Mouse (Mus musculus): ENCODE data around the gene Slc25a5. TPM values are rescaled to one million over a fixed set of nuclear protein-coding genes. Genes with fewer than 3 reads are reported as not detected.

Slc25a5 gene
- 1,068 and 1,241 TPM in 2 replicates for polyA plus RNA-seq (2016; fragmentation: Nextera tagmentation; extraction: Ambion mirVana)

DNA sequence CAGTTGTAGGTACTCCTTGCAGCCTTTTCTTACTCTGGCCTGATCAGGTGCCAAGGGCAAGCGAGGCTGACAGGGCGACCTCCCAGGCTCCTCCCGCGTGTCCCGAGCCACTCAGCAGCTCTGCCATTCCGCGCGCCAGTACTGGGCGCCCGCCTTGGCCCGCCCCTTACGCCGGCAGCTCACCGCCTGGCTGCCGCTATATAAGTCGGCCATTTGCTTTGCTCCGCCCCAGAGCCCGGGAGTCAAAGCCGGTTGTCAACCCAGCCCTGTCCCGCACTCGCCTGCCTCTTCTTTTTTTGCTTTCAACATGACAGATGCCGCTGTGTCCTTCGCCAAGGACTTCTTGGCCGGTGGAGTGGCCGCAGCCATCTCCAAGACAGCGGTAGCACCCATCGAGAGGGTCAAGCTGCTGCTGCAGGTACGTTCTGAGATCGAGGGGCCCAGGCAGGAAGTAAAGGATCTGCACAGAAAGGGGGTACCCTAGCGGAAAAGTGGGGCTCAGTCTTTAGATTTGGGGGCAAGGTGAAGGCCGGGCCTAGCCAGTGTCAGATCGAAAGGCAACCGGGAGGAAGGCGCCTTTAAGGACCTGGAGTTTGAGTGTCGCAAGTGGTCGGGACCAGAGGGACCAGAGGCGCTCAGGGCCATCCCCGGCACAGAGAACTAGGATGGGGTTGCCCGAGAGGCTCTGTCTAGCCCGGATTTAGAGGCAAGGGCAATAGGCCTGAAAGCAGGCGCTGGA lies at the start of gene Slc25a5:
Slc25a5 (plus strand) TSS at position 228 of the 739 bp plus-strand sequence.
- Histone ChIP-seq H3K36me3 (peaks cover 11% of the 10 kb centered on the region), H3K27ac (peak within 1 kb of the TSS; percentile 91), H3K4me3 (peak within 1 kb of the TSS; percentile 70), H3K4me1 (no peaks in the 10 kb centered on the region), H3K9me3 (no peaks in the 10 kb centered on the region), H3K27me3 (ENCODE audit: insufficient read depth, poor library complexity, severe bottlenecking) (no peaks in the 10 kb centered on the region)
- peak; percentile 91 for DNase-seq (ENCODE audit: low spot score)
- 17% methylated on average over 41 of the region's 41 CpGs for WGBS

DNA sequence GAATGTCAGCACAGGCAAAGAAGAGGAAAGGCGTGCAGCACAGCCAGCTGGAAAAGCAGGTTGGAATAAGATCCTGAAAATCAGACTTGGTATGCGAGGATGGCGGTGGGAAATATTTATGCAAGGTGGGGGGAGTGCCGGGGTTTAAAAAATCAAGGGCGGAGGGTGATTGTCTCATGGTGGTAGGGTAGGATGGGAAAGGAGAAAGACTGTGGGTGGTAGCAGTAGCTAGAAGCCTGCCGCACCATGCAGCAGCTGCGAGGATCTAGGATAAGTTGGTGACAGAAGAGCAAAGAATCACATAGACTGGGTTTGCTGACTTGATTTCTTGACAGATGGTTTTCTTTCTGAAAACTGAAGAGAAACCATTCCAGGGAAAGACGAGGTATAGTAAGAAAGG lies 48.7 kb upstream of the Slc25a5 start:
- Histone ChIP-seq H3K4me3 (no peak overlapping the region), H3K4me1 (no peaks in the 10 kb centered on the region), H3K27ac (no peak overlapping the region), H3K36me3 (no peaks in the 10 kb centered on the region), H3K9me3 (no peaks in the 10 kb centered on the region), H3K27me3 (ENCODE audit: insufficient read depth, poor library complexity, severe bottlenecking) (no peaks in the 10 kb centered on the region)
- DNase-seq (ENCODE audit: low spot score), result no peak
- 78% methylated on average over 8 of the region's 8 CpGs for WGBS

DNA sequence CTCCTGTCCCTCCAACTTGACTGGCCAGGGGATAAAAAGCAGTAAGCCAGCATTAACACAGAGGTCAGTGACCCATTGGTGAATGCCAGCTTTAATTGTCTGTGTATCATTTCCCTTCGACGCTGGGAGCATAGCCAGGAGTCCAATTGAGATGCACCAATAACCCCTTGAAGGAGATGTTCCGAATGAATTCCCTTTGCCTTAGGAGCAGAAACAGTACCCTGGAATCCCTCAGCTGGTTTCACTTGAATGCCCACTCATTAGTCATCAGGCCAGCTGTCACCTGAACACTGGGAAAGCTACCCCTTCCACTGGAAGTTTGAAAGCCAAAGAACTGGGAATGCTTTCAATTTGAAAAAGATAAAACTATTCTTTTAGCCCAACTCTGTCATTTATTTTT lies 46.9 kb upstream of the Slc25a5 start:
- H3K4me1 ChIP-seq, result no peaks in the 10 kb centered on the region
- no peak for DNase-seq (ENCODE audit: low spot score)
- no peaks in the 10 kb centered on the region for H3K27me3 ChIP-seq (ENCODE audit: insufficient read depth, poor library complexity, severe bottlenecking)
- no peak overlapping the region for H3K27ac ChIP-seq
- WGBS, result 77% methylated on average over 3 of the region's 3 CpGs
- H3K36me3 ChIP-seq, result no peaks in the 10 kb centered on the region
- no peaks in the 10 kb centered on the region for H3K9me3 ChIP-seq
- H3K4me3 ChIP-seq, result no peak overlapping the region

DNA sequence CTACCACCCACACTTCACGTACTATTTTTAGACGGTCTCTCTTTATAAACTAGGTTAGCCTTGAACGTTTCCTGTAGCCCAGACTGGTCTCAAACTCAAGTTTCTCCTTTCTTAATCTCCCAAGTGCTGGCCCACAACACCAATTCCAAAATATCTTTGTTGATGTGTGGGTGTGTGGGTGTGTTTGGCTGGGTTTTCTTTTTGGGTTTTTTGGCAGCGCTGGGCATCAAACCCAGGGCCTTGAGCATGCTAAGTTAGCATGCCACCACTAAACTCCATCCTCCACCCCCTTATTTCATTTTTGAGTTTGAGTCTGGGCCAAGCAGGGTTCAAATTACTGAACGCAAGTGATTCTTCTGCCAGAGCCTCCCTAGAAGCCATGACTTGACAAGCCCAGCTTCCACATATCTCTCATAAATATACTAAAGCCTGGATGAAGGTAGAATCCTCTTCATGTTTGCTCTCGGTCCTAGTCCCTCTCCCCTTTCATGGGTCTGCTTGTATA lies 46.1 kb upstream of the Slc25a5 start:
- H3K9me3 ChIP-seq, result no peaks in the 10 kb centered on the region
- 69% methylated on average over 6 of the region's 6 CpGs for WGBS

DNA sequence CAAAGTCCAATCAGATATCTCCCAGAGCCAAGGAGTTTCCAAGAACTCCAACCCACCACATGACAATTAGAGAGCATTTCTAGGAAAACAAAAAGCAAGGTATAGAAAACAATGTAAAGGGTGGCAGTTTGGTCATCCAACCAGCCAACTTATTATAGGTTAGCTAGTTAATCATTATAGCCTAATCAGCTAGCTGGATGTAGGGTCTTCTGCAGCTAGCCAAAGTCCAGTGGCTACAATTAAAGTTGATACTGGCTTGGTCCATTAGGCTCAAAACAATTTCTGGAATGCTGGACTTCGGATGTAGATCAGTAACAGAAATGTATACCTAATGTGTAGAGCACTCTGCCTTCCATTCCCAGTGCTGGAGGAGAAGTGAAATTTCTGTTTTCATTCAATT lies 44.9 kb upstream of the Slc25a5 start:
- WGBS, result 74% methylated on average over 1 of the region's 1 CpGs
- no peak for DNase-seq (ENCODE audit: low spot score)
- Histone ChIP-seq H3K36me3 (no peaks in the 10 kb centered on the region), H3K4me3 (no peak overlapping the region), H3K9me3 (no peaks in the 10 kb centered on the region), H3K27me3 (ENCODE audit: insufficient read depth, poor library complexity, severe bottlenecking) (no peaks in the 10 kb centered on the region), H3K27ac (no peak overlapping the region), H3K4me1 (no peaks in the 10 kb centered on the region)

More for the DNA sequence above, 46.1 kb upstream of the Slc25a5 start:
- Histone ChIP-seq H3K27me3 (ENCODE audit: insufficient read depth, poor library complexity, severe bottlenecking) (no peaks in the 10 kb centered on the region), H3K36me3 (no peaks in the 10 kb centered on the region), H3K4me3 (no peak overlapping the region), H3K4me1 (no peaks in the 10 kb centered on the region), H3K27ac (no peak overlapping the region)
- no peak for DNase-seq (ENCODE audit: low spot score)

DNA sequence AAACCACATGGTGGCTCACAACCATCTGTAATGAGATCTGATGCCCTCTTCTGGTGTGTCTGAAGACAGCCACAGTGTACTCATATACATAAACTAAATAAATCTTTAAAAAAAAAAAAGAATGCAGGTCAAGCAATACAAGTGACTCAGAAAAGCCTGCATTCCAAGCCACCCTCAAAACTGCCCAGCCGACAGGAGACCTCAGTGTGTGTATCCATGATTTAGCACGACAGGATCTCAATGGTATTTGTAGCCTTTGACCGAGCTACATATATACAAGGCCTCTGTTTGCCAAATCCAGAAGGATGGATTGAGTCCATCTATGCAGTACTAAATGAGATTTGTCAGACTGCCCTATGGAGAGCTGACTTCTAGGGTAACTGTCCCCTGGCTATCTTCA lies 42.9 kb upstream of the Slc25a5 start:
- Histone ChIP-seq H3K36me3 (no peaks in the 10 kb centered on the region), H3K9me3 (no peaks in the 10 kb centered on the region), H3K4me3 (no peak overlapping the region), H3K27ac (no peak overlapping the region), H3K4me1 (no peaks in the 10 kb centered on the region), H3K27me3 (ENCODE audit: insufficient read depth, poor library complexity, severe bottlenecking) (no peaks in the 10 kb centered on the region)
- no peak for DNase-seq (ENCODE audit: low spot score)
- WGBS, result 89% methylated on average over 3 of the region's 3 CpGs

DNA sequence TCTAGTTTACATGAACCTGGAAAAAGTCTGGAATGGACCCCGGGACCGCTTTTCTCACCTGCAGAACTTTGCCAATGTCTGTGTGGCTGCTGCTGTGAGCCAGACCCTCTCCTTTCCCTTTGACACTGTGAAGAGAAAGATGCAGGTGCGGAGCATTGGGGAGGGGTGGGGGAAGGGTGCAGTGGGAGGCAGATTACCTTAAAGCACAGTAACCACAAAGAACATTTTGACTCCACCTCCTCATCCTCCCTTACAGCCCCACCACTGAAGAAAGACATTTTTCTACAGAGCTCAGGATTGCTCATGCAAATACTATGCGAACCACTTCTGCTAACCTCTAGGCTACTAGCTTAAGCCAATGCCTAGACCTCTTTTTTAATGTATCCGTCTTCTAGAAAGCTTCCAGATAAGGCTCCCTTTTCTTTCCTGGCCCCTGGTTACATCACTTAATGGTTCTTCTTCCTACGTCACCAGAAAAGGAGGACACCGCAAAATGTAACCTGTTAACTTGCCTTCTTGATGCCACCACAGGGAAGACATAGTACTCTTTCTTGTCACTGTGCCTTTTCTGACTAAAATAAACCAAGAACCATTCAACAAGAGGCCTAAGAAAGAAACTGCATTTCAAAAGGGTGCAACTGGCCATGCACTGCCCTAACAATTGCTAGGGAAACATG lies 37.5 kb upstream of the Slc25a5 start:
- Histone ChIP-seq H3K36me3 (no peaks in the 10 kb centered on the region), H3K9me3 (no peaks in the 10 kb centered on the region), H3K4me3 (no peak overlapping the region), H3K27ac (no peak overlapping the region), H3K27me3 (ENCODE audit: insufficient read depth, poor library complexity, severe bottlenecking) (no peaks in the 10 kb centered on the region), H3K4me1 (no peaks in the 10 kb centered on the region)
- WGBS, result 62% methylated on average over 7 of the region's 7 CpGs
- no peak for DNase-seq (ENCODE audit: low spot score)

DNA sequence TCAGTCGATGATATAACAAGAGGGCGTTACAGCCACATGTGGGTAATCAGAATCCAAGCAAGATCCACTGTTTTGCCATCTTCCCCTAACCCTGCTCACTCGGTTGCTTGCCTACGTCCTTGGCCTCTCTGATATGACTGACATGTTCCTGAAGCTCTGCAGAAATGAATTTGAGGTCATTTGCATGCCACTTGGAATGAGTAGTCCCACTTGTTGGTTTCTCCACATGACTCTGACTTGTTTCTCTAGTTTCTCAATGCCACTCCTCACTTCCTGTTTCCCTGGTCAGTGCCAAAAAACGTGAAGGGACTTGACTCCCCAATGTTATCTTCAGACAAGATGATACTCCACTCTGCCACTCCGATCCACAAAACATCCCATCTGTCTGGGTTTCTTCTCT lies 36.9 kb upstream of the Slc25a5 start:
- Histone ChIP-seq H3K27ac (no peak overlapping the region), H3K4me1 (no peaks in the 10 kb centered on the region), H3K36me3 (no peaks in the 10 kb centered on the region), H3K9me3 (no peaks in the 10 kb centered on the region), H3K27me3 (ENCODE audit: insufficient read depth, poor library complexity, severe bottlenecking) (no peaks in the 10 kb centered on the region), H3K4me3 (no peak overlapping the region)
- WGBS, result 61% methylated on average over 6 of the region's 6 CpGs
- no peak for DNase-seq (ENCODE audit: low spot score)

DNA sequence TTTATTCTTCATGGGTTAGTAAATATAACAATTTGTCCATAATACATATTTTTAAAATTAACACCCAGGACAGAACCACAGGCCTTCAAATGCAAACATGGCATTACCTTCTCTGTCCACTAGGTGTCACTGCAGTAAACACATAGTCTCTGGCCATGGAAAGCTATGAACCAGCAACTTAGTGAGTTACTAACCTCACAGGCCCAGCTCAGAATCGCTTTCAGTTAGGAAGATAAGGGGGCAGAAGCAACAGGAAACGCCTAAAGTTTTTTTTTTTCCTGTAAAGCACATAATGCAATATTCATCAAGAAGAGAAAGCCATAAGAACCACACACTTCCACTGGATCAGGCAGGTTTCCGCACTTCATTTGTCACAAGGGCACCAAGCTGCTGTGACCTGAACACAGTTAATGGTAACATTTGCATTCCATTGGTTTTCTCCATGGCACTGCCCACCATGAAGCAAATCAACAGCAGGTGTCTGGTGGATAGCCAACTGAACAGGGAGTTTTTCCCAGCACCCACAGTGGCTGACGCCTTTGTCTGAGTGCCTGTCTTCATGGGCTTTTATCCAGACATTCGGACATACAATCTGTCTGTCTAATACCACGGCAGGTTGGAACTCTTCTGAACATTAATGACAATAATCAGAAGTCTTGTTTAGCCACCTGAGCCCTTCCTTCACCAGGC lies 34.4 kb upstream of the Slc25a5 start:
- 59% methylated on average over 6 of the region's 6 CpGs for WGBS
- Histone ChIP-seq H3K27ac (no peak overlapping the region), H3K9me3 (no peaks in the 10 kb centered on the region), H3K36me3 (no peaks in the 10 kb centered on the region), H3K27me3 (ENCODE audit: insufficient read depth, poor library complexity, severe bottlenecking) (no peaks in the 10 kb centered on the region), H3K4me3 (no peak overlapping the region), H3K4me1 (no peaks in the 10 kb centered on the region)
- no peak for DNase-seq (ENCODE audit: low spot score)

DNA sequence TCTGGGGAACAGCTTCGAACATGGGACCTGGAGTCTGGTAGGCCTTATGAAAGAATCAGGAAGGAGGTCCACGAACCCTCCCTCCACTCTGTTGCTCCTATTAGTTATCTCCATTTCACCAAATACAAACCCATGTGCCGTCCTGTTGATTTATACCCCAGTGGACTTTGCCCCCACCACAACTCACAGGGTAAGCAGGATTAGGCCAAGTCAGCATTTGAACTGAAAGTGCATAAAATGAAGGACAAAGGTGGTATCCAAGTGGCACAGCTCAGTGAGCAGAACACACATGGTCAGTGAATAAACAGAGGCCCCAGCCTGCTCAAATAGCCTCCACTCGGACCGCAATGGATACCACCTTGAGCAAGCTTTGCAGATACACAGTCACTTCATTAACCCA lies 33.2 kb upstream of the Slc25a5 start:
- WGBS, result 75% methylated on average over 5 of the region's 5 CpGs

DNA sequence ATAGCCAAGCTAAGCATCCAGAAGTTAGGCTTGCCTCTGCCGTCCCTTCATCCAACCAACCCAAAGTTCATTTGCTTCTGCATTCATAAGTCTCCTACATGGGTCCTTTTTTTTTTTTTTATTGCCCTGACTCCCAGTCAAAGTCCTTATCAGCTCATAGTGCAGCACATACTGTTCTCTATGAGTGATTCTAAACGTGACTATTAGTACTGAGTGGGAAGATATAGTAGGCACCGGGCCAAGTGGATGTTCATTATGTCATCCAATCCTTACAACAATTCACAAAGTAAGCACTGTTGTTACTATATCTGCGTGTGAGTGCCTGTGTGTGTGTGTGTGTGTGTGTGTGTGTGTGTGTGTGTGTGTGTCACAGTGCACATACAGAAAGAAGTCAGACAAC lies 32.6 kb upstream of the Slc25a5 start:
- WGBS, result 69% methylated on average over 4 of the region's 4 CpGs
- no peaks in the 10 kb centered on the region for H3K4me1 ChIP-seq
- no peaks in the 10 kb centered on the region for H3K9me3 ChIP-seq
- DNase-seq (ENCODE audit: low spot score), result no peak
- H3K27ac ChIP-seq, result no peak overlapping the region
- no peak overlapping the region for H3K4me3 ChIP-seq
- H3K36me3 ChIP-seq, result no peaks in the 10 kb centered on the region
- H3K27me3 ChIP-seq (ENCODE audit: insufficient read depth, poor library complexity, severe bottlenecking), result no peaks in the 10 kb centered on the region

More for the DNA sequence above, 33.2 kb upstream of the Slc25a5 start:
- Histone ChIP-seq H3K27me3 (ENCODE audit: insufficient read depth, poor library complexity, severe bottlenecking) (no peaks in the 10 kb centered on the region), H3K4me3 (no peak overlapping the region), H3K27ac (no peak overlapping the region), H3K4me1 (no peaks in the 10 kb centered on the region), H3K9me3 (no peaks in the 10 kb centered on the region), H3K36me3 (no peaks in the 10 kb centered on the region)
- DNase-seq (ENCODE audit: low spot score), result no peak

DNA sequence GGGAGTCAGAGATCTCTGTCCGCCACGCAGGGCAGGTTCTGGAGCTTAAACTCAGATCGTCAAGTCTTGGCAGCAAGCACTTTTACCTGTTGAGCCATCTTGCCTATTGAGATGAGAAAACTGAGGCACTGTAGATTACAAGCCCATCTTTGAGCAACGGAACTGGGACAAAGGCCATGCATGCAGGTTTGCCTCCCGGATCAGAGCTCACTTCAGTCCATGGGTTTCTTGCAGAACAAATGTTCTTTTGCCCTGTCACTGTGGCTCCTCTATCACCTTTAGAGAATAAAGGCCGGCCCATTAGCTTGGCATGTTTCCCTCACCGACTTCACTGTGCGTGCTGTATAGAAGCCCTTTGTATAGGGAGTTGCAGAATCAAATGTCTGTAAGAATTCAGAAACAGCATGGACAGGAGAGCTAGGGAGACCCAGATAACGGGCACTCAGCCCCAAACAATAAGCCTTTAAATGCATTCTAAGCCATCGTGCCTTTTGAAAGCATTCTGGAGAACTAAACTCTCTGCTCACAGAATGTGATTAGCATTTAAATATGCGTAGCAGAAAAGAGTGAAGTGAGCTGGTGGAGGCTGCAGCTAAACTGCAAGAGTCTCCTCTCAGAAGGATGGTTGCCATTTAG lies 32.0 kb upstream of the Slc25a5 start:
- Histone ChIP-seq H3K9me3 (no peaks in the 10 kb centered on the region), H3K36me3 (no peaks in the 10 kb centered on the region), H3K27me3 (ENCODE audit: insufficient read depth, poor library complexity, severe bottlenecking) (no peaks in the 10 kb centered on the region), H3K4me3 (no peak overlapping the region), H3K27ac (no peak overlapping the region), H3K4me1 (no peaks in the 10 kb centered on the region)
- whole genome bisulfite sequencing, result 51% methylated on average over 11 of the region's 11 CpGs
- DNase-seq (ENCODE audit: low spot score), result no peak

DNA sequence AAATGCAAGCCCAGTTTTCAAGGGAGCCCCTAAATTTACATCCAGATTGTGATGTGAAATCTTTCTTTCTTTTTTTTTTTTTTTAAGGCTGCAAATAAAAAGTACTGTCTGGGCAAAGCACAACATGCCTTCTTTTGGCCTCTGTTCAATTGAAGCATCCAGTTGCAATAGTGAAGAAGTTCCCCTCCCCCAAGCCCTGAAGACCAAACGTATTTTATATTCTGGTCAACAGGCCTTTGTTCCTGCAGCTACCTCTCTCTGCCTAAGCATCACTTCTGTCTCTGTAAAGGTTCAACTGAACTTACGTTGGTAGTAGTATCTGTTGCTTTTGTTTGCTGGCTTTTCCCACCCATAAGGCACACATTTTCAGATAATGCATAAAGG lies 31.5 kb upstream of the Slc25a5 start:
- Histone ChIP-seq H3K27me3 (ENCODE audit: insufficient read depth, poor library complexity, severe bottlenecking) (no peaks in the 10 kb centered on the region), H3K4me3 (no peak overlapping the region), H3K27ac (no peak overlapping the region), H3K4me1 (no peaks in the 10 kb centered on the region), H3K36me3 (no peaks in the 10 kb centered on the region), H3K9me3 (no peaks in the 10 kb centered on the region)
- no peak for DNase-seq (ENCODE audit: low spot score)
- 48% methylated on average over 2 of the region's 2 CpGs for WGBS

Measured in heart, embryonic 10.5 days (tissue).